In the genomic region with DNA sequence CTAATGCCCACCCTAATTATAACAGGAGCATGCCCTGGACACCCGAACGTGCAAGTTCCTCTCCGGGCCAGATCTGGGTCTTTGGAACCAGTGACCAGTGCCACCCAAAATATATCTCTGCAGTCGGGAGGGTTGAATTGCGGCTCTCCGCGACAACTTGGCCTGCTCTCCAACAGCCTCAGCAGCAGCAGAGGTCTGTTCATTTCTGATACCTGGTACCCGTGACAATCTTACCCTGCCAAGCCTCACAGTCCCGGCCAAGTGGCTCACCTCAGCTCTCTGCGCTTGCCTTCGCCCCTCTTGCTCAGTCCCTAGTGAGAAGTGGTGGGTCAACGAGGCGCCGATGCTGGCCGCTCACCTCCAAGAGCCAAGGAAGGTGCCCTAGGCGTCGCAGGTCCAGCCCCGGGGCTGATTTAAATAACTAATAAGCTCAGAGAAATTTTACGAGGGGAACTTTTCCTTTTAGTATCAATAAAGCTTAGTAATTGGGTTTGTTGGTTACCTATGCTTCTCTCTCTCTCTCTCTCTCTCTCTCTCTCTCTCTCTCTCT, we compare ENCODE assay signal across 9 mouse cellular contexts. TPM values are rescaled to one million over a fixed set of nuclear protein-coding genes. Genes with fewer than 3 reads are reported as not detected.
DNase-seq lines count a peak whose midpoint lies in the region; ATAC-seq lines count a peak whose summit lies in the region.
"Had no signal": no experiment of that assay in that cellular context is flagged by ENCODE, and none has a peak within 500 bp of the region (broad histone marks: within the 10 kb centered on the region; RNA-seq: fewer than 3 reads in every experiment).

Gene Satb2 (minus strand): TSS at position 500 of the 550 bp plus-strand sequence.

- H3K36me3 ChIP-seq in megakaryocyte, embryonic 14.5 days (replicated peaks; ENCODE audit: low read length), result no peaks in the 10 kb centered on the region

- peaks cover 86% of the 10 kb centered on the region for H3K27me3 ChIP-seq in megakaryocyte, embryonic 14.5 days (replicated peaks)

- peaks cover 51% of the 10 kb centered on the region for H3K4me1 ChIP-seq in megakaryocyte, embryonic 14.5 days

- H3K9me3 ChIP-seq in megakaryocyte, embryonic 14.5 days, result no peaks in the 10 kb centered on the region

- H3K4me3 ChIP-seq in megakaryocyte, embryonic 14.5 days (replicated peaks), result peak within 1 kb of the TSS; percentile 77
- H3K4me3 ChIP-seq: myocyte had no signal

- no peak for ATAC-seq in megakaryocyte, adult 5-6 weeks (ENCODE audit: poor library complexity, severe bottlenecking)
- ATAC-seq in megakaryocyte-erythroid progenitor cell, adult 5-6 weeks (replicated peaks; ENCODE audit: low FRiP score, low TSS enrichment, poor library complexity, severe bottlenecking), result no peak

- peak; percentile 10 to 43 for DNase-seq in cerebellum, postnatal 25 days
- no peak for DNase-seq in cerebellum, adult 11 months
- DNase-seq in layer of hippocampus, postnatal 25 days (ENCODE audit: extremely low spot score in 1 of 2, low spot score in 1 of 2), result no peak
- peak; percentile 28 for DNase-seq in retina, postnatal 1 day
- DNase-seq in thymus, adult 18-20 months, result no peak

RNA-seq across cellular contexts. Expression of gene Satb2, which starts in this region (rescaled TPM):
- 0.15 TPM in 1 of 2 replicates, not detected in the other for polyA plus RNA-seq in megakaryocyte, embryonic 14.5 days (2012; ENCODE audit: insufficient read depth, low replicate concordance)
- 1.1 and 1.2 TPM in 2 replicates for total RNA-seq in megakaryocyte, adult 5-6 weeks (2015)
- total RNA-seq in megakaryocyte, adult 5-6 weeks (2017), result 0.29 and 0.98 TPM in 2 replicates
- 10 to 100 TPM; 14.9 to 17.4 TPM for total RNA-seq in layer of hippocampus, postnatal 25 days (2021)
- 0.17 and 1.8 TPM in 2 replicates for total RNA-seq in megakaryocyte-erythroid progenitor cell, adult 5-6 weeks (2014; fragmentation: Nextera tagmentation)
- not detected in 2 replicates for total RNA-seq in megakaryocyte-erythroid progenitor cell, adult 5-6 weeks (2017)

Comparison
In these comparisons a context has a peak if more than half of its experiments do, and no peak if none do; other contexts are left out.
1. RNA of gene Satb2 (total RNA-seq): 14.9 to 17.4 TPM in layer of hippocampus, postnatal 25 days; 0.17 to 1.8 TPM in megakaryocyte-erythroid progenitor cell, adult 5-6 weeks and 0.29 to 1.2 TPM in megakaryocyte, adult 5-6 weeks; every median in the first group is over 4 times any median in the second.
2. DNase-seq: peak in cerebellum, postnatal 25 days (2 of 2) and retina, postnatal 1 day (single experiment); none in cerebellum, adult 11 months (single experiment), layer of hippocampus, postnatal 25 days (0 of 2) and thymus, adult 18-20 months (0 of 2).